Mouse (Mus musculus) Muller cell, postnatal 12 days (primary cell): ENCODE results near the gene Hlcs.

Experiments
- DNase-seq: peaks from one replicate; pipeline ENCODE4 v3.0.0-alpha.2; 2015; ENCODE audit errors: inconsistent ontology term

Hlcs gene

GRCm38 (mm10) chr16:94289138-94290072, 24.0 kb downstream of the Hlcs start:
- DNase-seq, result peak; percentile 30

- no peak for DNase-seq
Observed at GRCm38 (mm10) chr16:94287826-94288225, 25.5 kb downstream of the Hlcs start.

GRCm38 (mm10) chr16:94283972-94284371, 29.4 kb downstream of the Hlcs start:
- DNase-seq, result no peak

- no peak for DNase-seq
Observed at GRCm38 (mm10) chr16:94270826-94271225, 42.5 kb downstream of the Hlcs start.

- DNase-seq, result peak; percentile 68
Observed at GRCm38 (mm10) chr16:94269635-94270034, 43.7 kb downstream of the Hlcs start.

GRCm38 (mm10) chr16:94268205-94268604, 45.2 kb downstream of the Hlcs start:
- DNase-seq, result no peak

GRCm38 (mm10) chr16:94264611-94265010, 48.8 kb downstream of the Hlcs start:
- DNase-seq, result no peak

GRCm38 (mm10) chr16:94262501-94262900, 50.9 kb downstream of the Hlcs start:
- DNase-seq, result no peak

GRCm38 (mm10) chr16:94260938-94261630, 52.3 kb downstream of the Hlcs start:
- no peak for DNase-seq

GRCm38 (mm10) chr16:94258366-94259310, 54.7 kb downstream of the Hlcs start:
- peak; percentile 44 for DNase-seq

GRCm38 (mm10) chr16:94255592-94255991, 57.8 kb downstream of the Hlcs start:
- no peak for DNase-seq

GRCm38 (mm10) chr16:94255035-94255434, 58.3 kb downstream of the Hlcs start:
- DNase-seq, result no peak

- DNase-seq, result no peak
Observed at GRCm38 (mm10) chr16:94254415-94254891, 58.9 kb downstream of the Hlcs start.

- no peak for DNase-seq
Observed at GRCm38 (mm10) chr16:94253671-94254414, 59.5 kb downstream of the Hlcs start.

- DNase-seq, result no peak
Observed at GRCm38 (mm10) chr16:94251756-94252155, 61.6 kb downstream of the Hlcs start.

- no peak for DNase-seq
Observed at GRCm38 (mm10) chr16:94250640-94251349, 62.6 kb downstream of the Hlcs start.

GRCm38 (mm10) chr16:94250136-94250535, 63.2 kb downstream of the Hlcs start:
- DNase-seq, result peak; percentile 16

- DNase-seq, result no peak
Observed at GRCm38 (mm10) chr16:94249666-94250065, 63.7 kb downstream of the Hlcs start.

GRCm38 (mm10) chr16:94248721-94249120, 64.7 kb downstream of the Hlcs start:
- no peak for DNase-seq

GRCm38 (mm10) chr16:94246976-94247375, 66.4 kb downstream of the Hlcs start:
- DNase-seq, result no peak
